Mouse (Mus musculus) CH12.LX (cell line): ENCODE data around the gene Fam185a.

ENCODE experiments used
- ELF1 ChIP-seq: IDR thresholded peaks from 2 replicates; pipeline ENCODE4 v1.6.1; 2014; ENCODE audit warnings: low read depth, mild to moderate bottlenecking, inconsistent platforms, low read length, improper control_type of control experiment
- ETS1 ChIP-seq: conservative IDR thresholded peaks from 2 replicates; pipeline ENCODE4 v1.6.1; 2012; ENCODE audit warnings: low read depth, mild to moderate bottlenecking, inconsistent platforms, low read length, improper control_type of control experiment, moderate library complexity
- MAX ChIP-seq: IDR thresholded peaks from 2 replicates; pipeline ENCODE4 v1.6.1; 2011; ENCODE audit warnings: low read length, improper control_type of control experiment
- POLR2A ChIP-seq: IDR thresholded peaks from 2 replicates; pipeline ENCODE4 v1.6.1; 2011; ENCODE audit warnings: low read depth, mild to moderate bottlenecking, improper control_type of control experiment, low read length
- UBTF ChIP-seq: IDR thresholded peaks from 2 replicates; pipeline ENCODE4 v1.6.1; 2012; ENCODE audit warnings: low read depth, mild to moderate bottlenecking, inconsistent platforms, low read length, improper control_type of control experiment, moderate library complexity

- TF ChIP-seq UBTF = no peak
- no peak for TF ChIP-seq ETS1
- no peak for TF ChIP-seq MAX
- no peak for TF ChIP-seq ELF1
- TF ChIP-seq POLR2A = no peak
Measured at GRCm38 (mm10) chr5:21529110-21529720, 104.5 kb downstream of the Fam185a start.
